Mouse (Mus musculus): ENCODE results near the gene Fbxo48.

The Fbxo48 gene

GRCm38 (mm10) chr11:16969650-16970049 is 18.5 kb downstream of the Fbxo48 start:
- no peak for DNase-seq (ENCODE audit: low spot score in 2 of 2)

GRCm38 (mm10) chr11:16972027-16972426 is 20.9 kb downstream of the Fbxo48 start:
- no peak for DNase-seq (ENCODE audit: low spot score in 2 of 2)

- DNase-seq (ENCODE audit: low spot score in 2 of 2): no peak
Measured at GRCm38 (mm10) chr11:16973086-16973485, 21.9 kb downstream of the Fbxo48 start.

GRCm38 (mm10) chr11:16976937-16977336 is 25.8 kb downstream of the Fbxo48 start:
- no peak for DNase-seq (ENCODE audit: low spot score in 2 of 2)

- DNase-seq (ENCODE audit: low spot score in 2 of 2): no peak
Measured at GRCm38 (mm10) chr11:16977611-16978010, 26.4 kb downstream of the Fbxo48 start.

- DNase-seq (ENCODE audit: low spot score in 2 of 2): peak in 1 of 2 experiments; percentile 60
Measured at GRCm38 (mm10) chr11:16978161-16978707, 27.1 kb downstream of the Fbxo48 start.

GRCm38 (mm10) chr11:16986550-16987187 is 35.5 kb downstream of the Fbxo48 start:
- DNase-seq (ENCODE audit: low spot score in 2 of 2): no peak

- DNase-seq (ENCODE audit: low spot score in 2 of 2): no peak
Measured at GRCm38 (mm10) chr11:16987745-16988328, 36.7 kb downstream of the Fbxo48 start.

- no peak for DNase-seq (ENCODE audit: low spot score in 2 of 2)
Measured at GRCm38 (mm10) chr11:16989885-16990284, 38.7 kb downstream of the Fbxo48 start.

- DNase-seq (ENCODE audit: low spot score in 2 of 2): no peak
Measured at GRCm38 (mm10) chr11:16992880-16993279, 41.7 kb downstream of the Fbxo48 start.

- no peak for DNase-seq (ENCODE audit: low spot score in 2 of 2)
Measured at GRCm38 (mm10) chr11:16996818-16997217, 45.6 kb downstream of the Fbxo48 start.

GRCm38 (mm10) chr11:16997465-16997864 is 46.3 kb downstream of the Fbxo48 start:
- DNase-seq (ENCODE audit: low spot score in 2 of 2): no peak

- DNase-seq (ENCODE audit: low spot score in 2 of 2): no peak
Measured at GRCm38 (mm10) chr11:16999387-16999786, 48.2 kb downstream of the Fbxo48 start.

GRCm38 (mm10) chr11:16999933-17000332 is 48.8 kb downstream of the Fbxo48 start:
- DNase-seq (ENCODE audit: low spot score in 2 of 2): no peak

GRCm38 (mm10) chr11:17000353-17001334 is 49.5 kb downstream of the Fbxo48 start:
- no peak for DNase-seq (ENCODE audit: low spot score in 2 of 2)

GRCm38 (mm10) chr11:17002739-17003373 is 51.7 kb downstream of the Fbxo48 start:
- DNase-seq (ENCODE audit: low spot score in 2 of 2): no peak

- no peak for DNase-seq (ENCODE audit: low spot score in 2 of 2)
Measured at GRCm38 (mm10) chr11:17003757-17004156, 52.6 kb downstream of the Fbxo48 start.

All from spleen, postnatal 4 days (tissue).